Mouse (Mus musculus): ENCODE measurements at regions not wholly inside any gene's neighbourhood (a gene's known extent, or its start where the extent isn't known, plus 50 kb on each side); places are given as distances from the start of the nearest gene placed in this dataset.

DNA sequence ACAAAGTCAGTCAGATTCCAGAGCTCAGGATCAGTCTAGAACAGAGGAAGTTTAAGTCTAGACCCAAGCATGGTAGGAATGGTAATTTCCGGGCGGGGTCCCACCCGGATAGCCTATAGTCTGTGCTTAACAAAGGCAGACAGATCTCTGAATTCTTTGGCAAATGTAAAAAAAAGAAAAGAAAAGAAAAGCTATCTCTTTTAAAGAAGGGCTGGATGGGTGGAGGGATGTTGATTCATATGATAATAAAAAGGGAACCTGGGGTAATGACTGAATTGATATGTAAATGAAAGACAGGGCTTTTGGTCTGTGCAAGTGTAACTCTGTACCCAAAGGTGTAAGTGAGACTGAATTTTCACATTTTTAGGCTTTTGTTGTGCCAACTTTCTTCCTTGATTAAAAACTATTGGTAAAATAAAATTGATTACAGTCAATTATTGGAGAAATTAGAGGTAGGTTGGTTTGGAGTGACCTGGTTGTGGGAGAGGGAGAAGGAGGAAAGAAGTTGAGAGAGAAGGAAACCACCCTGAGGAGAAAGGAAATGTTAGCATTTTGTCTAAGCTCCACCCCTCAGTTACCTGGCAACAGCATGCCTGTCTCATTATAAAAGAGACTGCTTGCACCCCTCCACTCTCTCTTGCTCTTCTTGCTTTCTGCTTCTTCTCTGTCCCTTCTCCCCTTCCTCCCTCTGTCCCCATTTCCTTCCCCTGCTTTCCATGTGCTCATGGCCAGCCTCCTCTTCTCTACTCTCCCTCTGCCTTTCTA lies 259.3 kb upstream of the Crbn start:
- ATAC-seq (ENCODE audit: low read depth): no peak
- H3K4me3 ChIP-seq (ENCODE audit: low read length): no peak overlapping the region
- no peak overlapping the region for H3K9ac ChIP-seq (ENCODE audit: low read length)
- no peaks in the 10 kb centered on the region for H3K9me3 ChIP-seq (ENCODE audit: control insufficient read depth, low read length)
- no peaks in the 10 kb centered on the region for H3K27me3 ChIP-seq (ENCODE audit: control insufficient read depth, insufficient read depth, low read depth, low read length)
- no peak overlapping the region for H3K4me2 ChIP-seq (ENCODE audit: low read depth, low read length)
- H3K36me3 ChIP-seq (ENCODE audit: control insufficient read depth, insufficient read depth, low read length): no peaks in the 10 kb centered on the region
- H3K4me1 ChIP-seq (replicated peaks; ENCODE audit: control insufficient read depth, insufficient read depth, low read length): no peaks in the 10 kb centered on the region
- H3K27ac ChIP-seq (ENCODE audit: low read length): no peak overlapping the region
- WGBS: 88% methylated on average over 3 of the region's 3 CpGs

DNA sequence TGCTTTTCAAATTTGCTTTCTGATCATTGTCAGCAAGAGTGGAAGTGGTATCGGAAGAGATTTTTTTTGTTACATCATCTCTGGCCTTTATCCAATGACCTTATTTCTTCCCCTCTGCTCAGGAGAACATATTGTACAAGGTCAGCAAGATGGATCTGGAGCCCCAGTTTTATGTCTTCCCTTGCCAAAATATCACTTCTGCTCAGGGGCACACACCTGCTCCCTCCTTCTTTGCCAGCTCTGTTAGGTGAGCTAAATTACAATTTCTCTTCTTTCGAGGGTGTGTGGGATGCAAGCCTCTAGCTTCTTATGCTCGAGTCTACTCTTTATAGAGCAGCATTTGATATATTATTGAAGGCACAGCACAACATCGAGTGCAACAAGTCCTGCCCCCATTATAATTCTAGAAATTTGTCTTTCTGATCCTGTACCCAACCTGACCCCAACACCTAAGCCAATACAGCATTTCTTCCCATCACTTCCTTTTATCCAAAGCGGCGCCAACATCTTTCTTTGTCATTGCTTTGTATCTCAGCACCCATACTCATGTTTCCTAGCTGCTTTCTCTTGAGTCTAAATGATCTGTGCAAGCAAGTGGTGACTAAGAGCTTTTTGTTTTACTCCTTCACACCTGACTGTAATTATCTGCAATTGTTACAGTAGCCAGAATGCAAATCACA lies 263.1 kb upstream of the Crbn start:
- no peaks in the 10 kb centered on the region for H3K36me3 ChIP-seq (ENCODE audit: control insufficient read depth, insufficient read depth, low read length)
- H3K4me3 ChIP-seq (ENCODE audit: low read length): no peak overlapping the region
- no peaks in the 10 kb centered on the region for H3K9me3 ChIP-seq (ENCODE audit: control insufficient read depth, low read length)
- no peaks in the 10 kb centered on the region for H3K27me3 ChIP-seq (ENCODE audit: control insufficient read depth, insufficient read depth, low read depth, low read length)
- 80% methylated on average over 6 of the region's 6 CpGs for whole genome bisulfite sequencing
- H3K9ac ChIP-seq (ENCODE audit: low read length): no peak overlapping the region
- H3K4me1 ChIP-seq (replicated peaks; ENCODE audit: control insufficient read depth, insufficient read depth, low read length): no peaks in the 10 kb centered on the region
- no peak for ATAC-seq (ENCODE audit: low read depth)
- no peak overlapping the region for H3K27ac ChIP-seq (ENCODE audit: low read length)
- H3K4me2 ChIP-seq (ENCODE audit: low read depth, low read length): no peak overlapping the region

DNA sequence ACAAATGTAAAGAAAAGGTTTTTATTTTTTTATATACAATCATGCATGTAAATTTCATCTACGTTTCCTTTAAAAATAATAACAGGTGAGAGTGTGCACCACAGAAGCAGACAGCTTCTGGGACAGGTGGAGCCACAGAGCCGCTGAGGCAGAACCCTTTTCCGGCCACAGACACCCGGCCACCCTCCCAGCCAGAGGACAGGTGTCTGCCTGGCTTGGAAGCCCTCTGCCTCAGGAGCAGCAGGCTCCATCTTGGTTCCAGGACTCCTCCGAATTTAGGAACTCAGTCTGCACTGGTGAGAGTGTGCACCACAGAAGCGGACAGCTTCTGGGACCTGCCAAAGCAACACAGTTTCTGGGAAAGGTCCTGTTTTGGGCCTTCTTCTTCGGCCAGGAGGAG lies 270.6 kb upstream of the Crbn start:
- H3K4me3 ChIP-seq (ENCODE audit: low read length): no peak overlapping the region
- no peak overlapping the region for H3K9ac ChIP-seq (ENCODE audit: low read length)
- no peaks in the 10 kb centered on the region for H3K4me1 ChIP-seq (replicated peaks; ENCODE audit: control insufficient read depth, insufficient read depth, low read length)
- whole genome bisulfite sequencing: 86% methylated on average over 7 of the region's 7 CpGs
- ATAC-seq (ENCODE audit: low read depth): no peak
- no peaks in the 10 kb centered on the region for H3K36me3 ChIP-seq (ENCODE audit: control insufficient read depth, insufficient read depth, low read length)
- no peak overlapping the region for H3K4me2 ChIP-seq (ENCODE audit: low read depth, low read length)
- no peaks in the 10 kb centered on the region for H3K27me3 ChIP-seq (ENCODE audit: control insufficient read depth, insufficient read depth, low read depth, low read length)
- H3K9me3 ChIP-seq (ENCODE audit: control insufficient read depth, low read length): no peaks in the 10 kb centered on the region
- H3K27ac ChIP-seq (ENCODE audit: low read length): no peak overlapping the region

DNA sequence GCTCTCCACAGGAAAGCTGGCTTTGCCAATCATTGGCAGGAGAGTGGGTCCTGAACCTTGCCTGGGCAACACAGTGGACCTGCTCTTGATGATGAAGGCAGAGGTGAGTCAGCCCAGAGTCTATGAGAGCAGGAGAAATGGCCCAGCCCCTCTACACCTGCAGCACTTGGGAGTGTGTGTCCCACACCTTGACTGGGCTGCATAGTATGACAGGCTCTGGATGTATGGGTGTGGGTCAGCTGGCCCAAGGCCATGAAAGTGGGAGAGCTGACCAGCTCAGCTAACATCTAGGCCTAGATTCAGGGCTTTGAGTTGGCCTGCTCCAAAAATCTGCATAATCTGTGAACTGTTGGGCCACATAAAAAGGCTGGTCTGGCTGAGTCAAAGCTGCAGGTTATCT lies 292.7 kb upstream of the Crbn start:
- H3K9me3 ChIP-seq (ENCODE audit: control insufficient read depth, low read length): no peaks in the 10 kb centered on the region

DNA sequence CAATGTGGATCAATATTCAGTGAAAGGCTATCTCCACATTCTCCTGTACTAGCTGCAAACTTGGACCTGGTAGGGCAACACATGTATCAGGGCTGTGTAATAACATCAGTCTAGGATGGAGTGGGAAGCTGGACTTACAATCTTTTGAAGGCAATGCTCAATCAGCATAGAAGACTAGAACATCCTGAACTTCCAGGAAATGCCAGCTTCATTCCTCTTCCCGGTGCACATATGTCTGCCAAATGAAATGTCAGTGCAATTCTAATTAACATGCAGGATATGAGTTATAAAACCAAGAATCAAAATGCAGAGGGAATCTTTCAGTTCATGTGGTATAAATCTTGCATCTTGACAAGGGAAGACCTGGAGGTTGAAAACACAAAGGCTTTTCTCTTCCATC lies 328.8 kb upstream of the Crbn start:
- Histone ChIP-seq H3K27me3 (ENCODE audit: control insufficient read depth, insufficient read depth, low read depth, low read length) (no peaks in the 10 kb centered on the region), H3K27ac (ENCODE audit: low read length) (no peak overlapping the region), H3K9ac (ENCODE audit: low read length) (no peak overlapping the region), H3K4me1 (replicated peaks; ENCODE audit: control insufficient read depth, insufficient read depth, low read length) (no peaks in the 10 kb centered on the region), H3K4me2 (ENCODE audit: low read depth, low read length) (no peak overlapping the region), H3K9me3 (ENCODE audit: control insufficient read depth, low read length) (0 out of 2 replicates have a peak, but pooled peaks cover 2% of the 10 kb centered on the region), H3K4me3 (ENCODE audit: low read length) (no peak overlapping the region), H3K36me3 (ENCODE audit: control insufficient read depth, insufficient read depth, low read length) (no peaks in the 10 kb centered on the region)
- no peak for ATAC-seq (ENCODE audit: low read depth)
- WGBS: 76% methylated on average over 1 of the region's 1 CpGs

More for the DNA sequence above, 292.7 kb upstream of the Crbn start:
- Histone ChIP-seq H3K27me3 (ENCODE audit: control insufficient read depth, insufficient read depth, low read depth, low read length) (no peaks in the 10 kb centered on the region), H3K27ac (ENCODE audit: low read length) (no peak overlapping the region), H3K4me1 (replicated peaks; ENCODE audit: control insufficient read depth, insufficient read depth, low read length) (no peaks in the 10 kb centered on the region), H3K36me3 (ENCODE audit: control insufficient read depth, insufficient read depth, low read length) (no peaks in the 10 kb centered on the region), H3K4me2 (ENCODE audit: low read depth, low read length) (no peak overlapping the region), H3K4me3 (ENCODE audit: low read length) (no peak overlapping the region), H3K9ac (ENCODE audit: low read length) (no peak overlapping the region)
- no peak for ATAC-seq (ENCODE audit: low read depth)

DNA sequence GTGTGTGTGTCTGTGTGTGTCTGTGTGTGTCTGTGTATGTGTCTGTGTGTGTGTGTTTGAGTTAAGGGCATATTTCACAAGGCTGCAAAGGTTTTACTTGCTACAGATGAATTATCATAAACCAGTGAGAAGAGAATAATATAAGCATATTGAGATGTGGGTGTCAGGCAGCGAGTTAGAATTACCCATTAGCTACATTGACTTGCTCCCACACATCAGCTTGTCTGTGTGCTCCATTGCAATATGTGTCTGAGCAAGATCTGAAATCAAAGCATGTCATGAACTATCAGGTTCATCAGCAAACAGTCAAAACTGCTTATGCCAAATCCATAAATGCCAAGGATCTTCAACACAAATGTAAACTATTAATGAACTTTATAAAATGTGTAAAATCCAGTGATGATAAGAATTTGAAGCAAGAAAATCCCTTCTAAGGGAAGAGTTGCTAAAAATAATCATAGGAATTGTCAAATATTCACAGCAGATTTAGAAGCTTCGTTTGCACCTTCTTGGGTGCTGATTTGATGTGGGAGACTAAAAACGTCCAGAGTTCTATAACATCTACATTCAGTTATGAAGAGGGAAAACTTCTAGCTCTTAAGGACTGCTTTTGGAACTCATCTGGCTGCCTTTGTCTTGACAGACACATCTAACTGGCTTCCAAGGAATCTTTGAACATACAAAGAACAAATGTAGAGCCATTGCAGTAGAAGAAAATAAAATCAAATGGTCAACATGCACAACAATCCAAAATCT lies 361.7 kb upstream of the Lrrn1 start:
- no peaks in the 10 kb centered on the region for H3K36me3 ChIP-seq (ENCODE audit: control insufficient read depth, insufficient read depth, low read length)
- no peaks in the 10 kb centered on the region for H3K4me1 ChIP-seq (replicated peaks; ENCODE audit: control insufficient read depth, insufficient read depth, low read length)
- H3K27ac ChIP-seq (ENCODE audit: low read length): no peak overlapping the region
- WGBS: 46% methylated on average over 3 of the region's 3 CpGs
- H3K9ac ChIP-seq (ENCODE audit: low read length): no peak overlapping the region
- no peak overlapping the region for H3K4me3 ChIP-seq (ENCODE audit: low read length)
- H3K4me2 ChIP-seq (ENCODE audit: low read depth, low read length): no peak overlapping the region
- no peaks in the 10 kb centered on the region for H3K9me3 ChIP-seq (ENCODE audit: control insufficient read depth, low read length)
- no peaks in the 10 kb centered on the region for H3K27me3 ChIP-seq (ENCODE audit: control insufficient read depth, insufficient read depth, low read depth, low read length)
- no peak for ATAC-seq (ENCODE audit: low read depth)

DNA sequence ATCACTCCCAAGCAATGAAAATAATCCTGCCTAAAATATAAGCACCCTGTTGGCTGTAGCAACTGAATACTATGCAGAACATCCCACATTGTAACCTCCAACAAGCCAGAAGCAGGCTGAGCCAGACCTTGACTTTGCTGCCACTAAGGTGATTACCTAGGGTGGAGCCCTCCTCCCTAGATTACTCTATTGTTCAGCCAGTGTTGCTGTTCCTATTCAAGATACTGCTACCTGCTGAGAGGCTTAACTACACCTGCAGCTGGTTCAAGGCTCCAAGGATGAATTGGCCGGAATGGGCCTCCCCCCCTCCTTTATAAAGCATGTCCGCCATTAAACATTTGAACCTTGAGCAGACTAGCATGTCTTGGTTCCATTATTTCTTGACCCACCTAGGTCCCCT lies 311.3 kb upstream of the Lrrn1 start:
- Histone ChIP-seq H3K36me3 (ENCODE audit: control insufficient read depth, insufficient read depth, low read length) (no peaks in the 10 kb centered on the region), H3K27ac (ENCODE audit: low read length) (no peak overlapping the region), H3K9me3 (ENCODE audit: control insufficient read depth, low read length) (no peaks in the 10 kb centered on the region), H3K4me1 (replicated peaks; ENCODE audit: control insufficient read depth, insufficient read depth, low read length) (no peaks in the 10 kb centered on the region), H3K9ac (ENCODE audit: low read length) (no peak overlapping the region), H3K27me3 (ENCODE audit: control insufficient read depth, insufficient read depth, low read depth, low read length) (no peaks in the 10 kb centered on the region), H3K4me3 (ENCODE audit: low read length) (no peak overlapping the region), H3K4me2 (ENCODE audit: low read depth, low read length) (no peak overlapping the region)
- 86% methylated on average over 2 of the region's 2 CpGs for WGBS
- ATAC-seq (ENCODE audit: low read depth): no peak

DNA sequence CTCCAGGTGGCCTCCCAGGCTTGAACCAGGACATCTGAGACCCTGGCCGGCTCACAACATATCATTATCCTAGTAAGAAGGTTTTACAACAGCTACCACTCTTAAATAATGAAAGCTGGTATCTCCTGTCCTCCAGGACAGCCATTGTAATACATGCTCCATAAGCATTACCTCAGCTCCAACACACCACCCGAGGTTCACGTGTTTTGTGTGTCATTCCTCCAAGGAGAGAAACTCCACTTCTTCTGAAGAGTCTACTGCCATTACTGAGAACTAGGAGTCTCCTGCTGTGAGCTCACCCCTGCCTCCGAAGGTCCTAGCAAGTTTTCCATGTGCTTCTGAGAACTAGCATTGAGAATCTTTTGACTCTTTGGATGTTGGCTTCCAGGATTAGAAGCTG lies 310.8 kb upstream of the Lrrn1 start:
- Histone ChIP-seq H3K4me3 (ENCODE audit: low read length) (no peak overlapping the region), H3K27me3 (ENCODE audit: control insufficient read depth, insufficient read depth, low read depth, low read length) (no peaks in the 10 kb centered on the region), H3K27ac (ENCODE audit: low read length) (no peak overlapping the region), H3K4me1 (replicated peaks; ENCODE audit: control insufficient read depth, insufficient read depth, low read length) (no peaks in the 10 kb centered on the region), H3K9me3 (ENCODE audit: control insufficient read depth, low read length) (no peaks in the 10 kb centered on the region), H3K36me3 (ENCODE audit: control insufficient read depth, insufficient read depth, low read length) (no peaks in the 10 kb centered on the region), H3K4me2 (ENCODE audit: low read depth, low read length) (no peak overlapping the region), H3K9ac (ENCODE audit: low read length) (no peak overlapping the region)
- WGBS: 75% methylated on average over 4 of the region's 4 CpGs
- ATAC-seq (ENCODE audit: low read depth): no peak

DNA sequence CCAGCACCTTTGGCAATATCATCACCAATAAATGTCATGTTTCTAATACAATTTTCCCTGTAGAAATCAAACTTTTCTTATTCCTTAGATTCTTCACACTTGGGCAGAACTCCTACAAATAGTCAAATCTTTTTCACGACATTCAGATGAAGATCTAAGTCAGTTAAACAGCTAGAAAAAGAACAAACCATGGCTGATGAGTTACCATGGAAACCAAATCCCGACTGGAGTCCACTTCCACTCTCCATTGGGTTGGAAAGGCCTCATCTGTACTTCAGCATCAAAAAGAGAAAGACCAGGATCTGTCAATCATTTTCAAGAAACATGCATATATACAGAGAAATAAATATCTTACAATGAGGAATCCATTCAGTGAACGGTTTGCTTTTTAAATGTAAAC lies 307.0 kb upstream of the Lrrn1 start:
- H3K4me3 ChIP-seq (ENCODE audit: low read length): no peak overlapping the region
- H3K36me3 ChIP-seq (ENCODE audit: control insufficient read depth, insufficient read depth, low read length): no peaks in the 10 kb centered on the region
- H3K27me3 ChIP-seq (ENCODE audit: control insufficient read depth, insufficient read depth, low read depth, low read length): no peaks in the 10 kb centered on the region
- H3K4me2 ChIP-seq (ENCODE audit: low read depth, low read length): no peak overlapping the region
- WGBS: 55% methylated on average over 3 of the region's 3 CpGs
- H3K9ac ChIP-seq (ENCODE audit: low read length): no peak overlapping the region
- H3K27ac ChIP-seq (ENCODE audit: low read length): no peak overlapping the region
- no peak for ATAC-seq (ENCODE audit: low read depth)
- no peaks in the 10 kb centered on the region for H3K9me3 ChIP-seq (ENCODE audit: control insufficient read depth, low read length)
- H3K4me1 ChIP-seq (replicated peaks; ENCODE audit: control insufficient read depth, insufficient read depth, low read length): no peaks in the 10 kb centered on the region

All from lung, embryonic 16.5 days (tissue).